Mouse (Mus musculus): ENCODE results near the gene Shc1. TPM values are rescaled to one million over a fixed set of nuclear protein-coding genes. Genes with fewer than 3 reads are reported as not detected.

Shc1 gene
- polyA plus RNA-seq, 1 experiment: 86.3 TPM

- Histone ChIP-seq H3K79me2 (ENCODE audit: control insufficient read depth, insufficient read depth) (peaks cover 20% of the 10 kb centered on the region), H3K79me3 (ENCODE audit: low read depth) (peaks cover 2% of the 10 kb centered on the region), H3K36me3 (ENCODE audit: control insufficient read depth, insufficient read depth) (peaks cover 15% of the 10 kb centered on the region), H3ac (ENCODE audit: control insufficient read depth, insufficient read length, low read depth) (no peak overlapping the region), H3K27me3 (ENCODE audit: control insufficient read depth, insufficient read depth, insufficient read length) (no peaks in the 10 kb centered on the region), H3K4me3 (ENCODE audit: insufficient read depth, poor library complexity, severe bottlenecking) (no peak overlapping the region)
- TF ChIP-seq CTCF (IDR thresholded peaks at IDR 0.05; ENCODE audit: control insufficient read depth, insufficient read depth, insufficient read length): no peak
- no peak for TF ChIP-seq CEBPB (IDR thresholded peaks at IDR 0.05; ENCODE audit: low read depth)
- no peak for TF ChIP-seq USF1 (IDR thresholded peaks at IDR 0.05; ENCODE audit: low read depth)
- TF ChIP-seq MAX (IDR thresholded peaks at IDR 0.05): no peak
- no peak for TF ChIP-seq FOSL1 (IDR thresholded peaks at IDR 0.05; ENCODE audit: insufficient read depth, low read length, poor library complexity, severe bottlenecking)
- TF ChIP-seq MYOD1 (IDR thresholded peaks at IDR 0.05; ENCODE audit: control insufficient read depth, insufficient read length, low read depth): no peak
- TF ChIP-seq MYOG (IDR thresholded peaks at IDR 0.05; ENCODE audit: control insufficient read depth, extremely low read depth, insufficient read length): no peak
Observed at GRCm38 (mm10) chr3:89380291-89380690, 38.0 kb upstream of the Shc1 start.

GRCm38 (mm10) chr3:89380711-89381110 is 37.5 kb upstream of the Shc1 start:
- Histone ChIP-seq H3ac (ENCODE audit: control insufficient read depth, insufficient read length, low read depth) (no peak overlapping the region), H3K4me3 (ENCODE audit: insufficient read depth, poor library complexity, severe bottlenecking) (no peak overlapping the region), H3K27me3 (ENCODE audit: control insufficient read depth, insufficient read depth, insufficient read length) (no peaks in the 10 kb centered on the region), H3K79me2 (ENCODE audit: control insufficient read depth, insufficient read depth) (peaks cover 20% of the 10 kb centered on the region), H3K79me3 (ENCODE audit: low read depth) (peaks cover 2% of the 10 kb centered on the region), H3K36me3 (ENCODE audit: control insufficient read depth, insufficient read depth) (peaks cover 15% of the 10 kb centered on the region)
- TF ChIP-seq MYOD1 (IDR thresholded peaks at IDR 0.05; ENCODE audit: control insufficient read depth, insufficient read length, low read depth): no peak
- no peak for TF ChIP-seq MYOG (IDR thresholded peaks at IDR 0.05; ENCODE audit: control insufficient read depth, extremely low read depth, insufficient read length)
- TF ChIP-seq FOSL1 (IDR thresholded peaks at IDR 0.05; ENCODE audit: insufficient read depth, low read length, poor library complexity, severe bottlenecking): no peak
- TF ChIP-seq USF1 (IDR thresholded peaks at IDR 0.05; ENCODE audit: low read depth): no peak
- no peak for TF ChIP-seq CEBPB (IDR thresholded peaks at IDR 0.05; ENCODE audit: low read depth)
- no peak for TF ChIP-seq CTCF (IDR thresholded peaks at IDR 0.05; ENCODE audit: control insufficient read depth, insufficient read depth, insufficient read length)
- TF ChIP-seq MAX (IDR thresholded peaks at IDR 0.05): no peak

- H3K36me3 ChIP-seq (ENCODE audit: control insufficient read depth, insufficient read depth): peaks cover 15% of the 10 kb centered on the region
- H3K4me3 ChIP-seq (ENCODE audit: insufficient read depth, poor library complexity, severe bottlenecking): no peak overlapping the region
- H3K27me3 ChIP-seq (ENCODE audit: control insufficient read depth, insufficient read depth, insufficient read length): no peaks in the 10 kb centered on the region
- H3K79me2 ChIP-seq (ENCODE audit: control insufficient read depth, insufficient read depth): peaks cover 20% of the 10 kb centered on the region
- peaks cover 2% of the 10 kb centered on the region for H3K79me3 ChIP-seq (ENCODE audit: low read depth)
- no peak overlapping the region for H3ac ChIP-seq (ENCODE audit: control insufficient read depth, insufficient read length, low read depth)
- TF ChIP-seq CTCF (IDR thresholded peaks at IDR 0.05; ENCODE audit: control insufficient read depth, insufficient read depth, insufficient read length) (no peak), FOSL1 (IDR thresholded peaks at IDR 0.05; ENCODE audit: insufficient read depth, low read length, poor library complexity, severe bottlenecking) (no peak), MYOD1 (IDR thresholded peaks at IDR 0.05; ENCODE audit: control insufficient read depth, insufficient read length, low read depth) (no peak), MAX (IDR thresholded peaks at IDR 0.05) (no peak), MYOG (IDR thresholded peaks at IDR 0.05; ENCODE audit: control insufficient read depth, extremely low read depth, insufficient read length) (no peak), CEBPB (IDR thresholded peaks at IDR 0.05; ENCODE audit: low read depth) (no peak), USF1 (IDR thresholded peaks at IDR 0.05; ENCODE audit: low read depth) (no peak)
Observed at GRCm38 (mm10) chr3:89381233-89381632, 37.0 kb upstream of the Shc1 start.

DNA sequence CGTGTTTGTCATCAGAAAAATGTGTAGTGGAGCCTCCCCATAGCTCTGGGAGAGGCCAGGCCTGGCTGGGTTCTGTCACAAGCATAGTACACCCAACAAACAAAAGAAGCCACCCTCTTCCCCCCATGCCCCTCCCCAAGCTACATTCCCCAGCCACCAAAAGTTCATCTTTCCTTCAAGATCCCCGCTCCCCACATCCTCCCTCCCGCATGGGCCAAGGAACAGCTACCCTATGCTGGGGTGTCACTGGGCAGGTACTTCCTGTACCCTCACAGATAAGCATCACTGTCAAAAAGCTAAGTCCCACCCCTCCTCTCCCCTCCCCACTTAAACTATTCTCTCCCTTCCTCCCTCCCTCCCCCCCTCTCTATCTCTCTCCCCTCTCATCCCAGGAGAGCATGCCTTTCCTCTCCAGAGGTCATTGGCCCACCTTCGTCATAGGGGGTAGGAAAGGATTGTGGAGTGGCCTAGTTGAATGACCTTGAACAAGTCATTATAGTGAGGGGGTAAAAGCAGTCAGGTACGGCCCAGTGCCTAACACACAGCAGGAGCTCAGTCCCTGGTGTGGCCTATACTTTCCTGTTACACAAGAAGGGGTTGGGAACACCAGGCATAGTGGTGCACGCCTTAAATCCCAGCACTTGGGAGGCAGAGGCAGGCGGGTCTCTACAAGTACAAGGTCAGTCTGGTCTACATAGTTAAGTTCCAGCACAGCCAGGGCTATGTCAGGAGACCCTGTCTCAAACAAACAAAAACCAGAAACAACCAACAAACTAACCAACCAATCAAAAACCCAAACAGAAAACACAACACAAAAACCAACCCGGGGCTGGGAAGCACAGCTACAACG is 36.0 kb upstream of the Shc1 start:
- peaks cover 15% of the 10 kb centered on the region for H3K36me3 ChIP-seq (ENCODE audit: control insufficient read depth, insufficient read depth)
- no peaks in the 10 kb centered on the region for H3K27me3 ChIP-seq (ENCODE audit: control insufficient read depth, insufficient read depth, insufficient read length)
- no peak for TF ChIP-seq CTCF (IDR thresholded peaks at IDR 0.05; ENCODE audit: control insufficient read depth, insufficient read depth, insufficient read length)
- no peak for TF ChIP-seq CEBPB (IDR thresholded peaks at IDR 0.05; ENCODE audit: low read depth)
- TF ChIP-seq MAX (IDR thresholded peaks at IDR 0.05): no peak
- no peak for TF ChIP-seq MYOD1 (IDR thresholded peaks at IDR 0.05; ENCODE audit: control insufficient read depth, insufficient read length, low read depth)
- TF ChIP-seq MYOG (IDR thresholded peaks at IDR 0.05; ENCODE audit: control insufficient read depth, extremely low read depth, insufficient read length): no peak
- no peak for TF ChIP-seq FOSL1 (IDR thresholded peaks at IDR 0.05; ENCODE audit: insufficient read depth, low read length, poor library complexity, severe bottlenecking)
- TF ChIP-seq USF1 (IDR thresholded peaks at IDR 0.05; ENCODE audit: low read depth): no peak
- peaks cover 24% of the 10 kb centered on the region for H3K79me2 ChIP-seq (ENCODE audit: control insufficient read depth, insufficient read depth)
- H3ac ChIP-seq (ENCODE audit: control insufficient read depth, insufficient read length, low read depth): no peak overlapping the region
- no peak overlapping the region for H3K4me3 ChIP-seq (ENCODE audit: insufficient read depth, poor library complexity, severe bottlenecking)
- H3K79me3 ChIP-seq (ENCODE audit: low read depth): peaks cover 2% of the 10 kb centered on the region

DNA sequence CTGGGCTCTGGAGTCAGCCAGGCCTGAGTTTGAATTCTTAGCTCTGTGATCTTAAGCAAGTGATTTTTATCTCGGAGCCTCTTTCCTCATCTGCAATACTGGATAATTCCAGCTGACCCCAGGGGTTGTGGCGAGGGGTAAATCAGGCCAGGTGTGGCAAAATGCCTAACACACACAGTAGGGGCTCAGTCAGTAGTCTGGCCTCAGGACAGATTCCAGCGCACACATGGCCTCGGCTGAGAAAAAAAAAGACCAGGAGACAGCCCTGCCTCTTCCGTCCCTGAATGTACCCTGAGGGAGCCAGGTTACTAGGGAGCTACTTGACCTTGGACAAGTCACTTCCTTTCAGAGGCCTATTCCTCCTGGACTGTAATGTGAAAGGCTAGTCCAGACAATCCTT is 35.3 kb upstream of the Shc1 start:
- H3K4me3 ChIP-seq (ENCODE audit: insufficient read depth, poor library complexity, severe bottlenecking): no peak overlapping the region
- H3K79me3 ChIP-seq (ENCODE audit: low read depth): peaks cover 2% of the 10 kb centered on the region
- no peaks in the 10 kb centered on the region for H3K27me3 ChIP-seq (ENCODE audit: control insufficient read depth, insufficient read depth, insufficient read length)
- TF ChIP-seq MYOD1 (IDR thresholded peaks at IDR 0.05; ENCODE audit: control insufficient read depth, insufficient read length, low read depth) (no peak), FOSL1 (IDR thresholded peaks at IDR 0.05; ENCODE audit: insufficient read depth, low read length, poor library complexity, severe bottlenecking) (no peak), MYOG (IDR thresholded peaks at IDR 0.05; ENCODE audit: control insufficient read depth, extremely low read depth, insufficient read length) (no peak), USF1 (IDR thresholded peaks at IDR 0.05; ENCODE audit: low read depth) (no peak), CEBPB (IDR thresholded peaks at IDR 0.05; ENCODE audit: low read depth) (no peak), MAX (IDR thresholded peaks at IDR 0.05) (no peak), CTCF (IDR thresholded peaks at IDR 0.05; ENCODE audit: control insufficient read depth, insufficient read depth, insufficient read length) (no peak)
- H3ac ChIP-seq (ENCODE audit: control insufficient read depth, insufficient read length, low read depth): no peak overlapping the region
- peaks cover 30% of the 10 kb centered on the region for H3K79me2 ChIP-seq (ENCODE audit: control insufficient read depth, insufficient read depth)
- peaks cover 15% of the 10 kb centered on the region for H3K36me3 ChIP-seq (ENCODE audit: control insufficient read depth, insufficient read depth)
